Mouse (Mus musculus): Measurements from ENCODE around the gene Btn2a2. TPM values are rescaled to one million over a fixed set of nuclear protein-coding genes. Genes with fewer than 3 reads are reported as not detected.
A peak's percentile ranks its signal among the peaks of the same experiment; 100 is the strongest.

The Btn2a2 gene
- polyA plus RNA-seq, 1 experiment from 2014 or later: 0.30 TPM

DNA sequence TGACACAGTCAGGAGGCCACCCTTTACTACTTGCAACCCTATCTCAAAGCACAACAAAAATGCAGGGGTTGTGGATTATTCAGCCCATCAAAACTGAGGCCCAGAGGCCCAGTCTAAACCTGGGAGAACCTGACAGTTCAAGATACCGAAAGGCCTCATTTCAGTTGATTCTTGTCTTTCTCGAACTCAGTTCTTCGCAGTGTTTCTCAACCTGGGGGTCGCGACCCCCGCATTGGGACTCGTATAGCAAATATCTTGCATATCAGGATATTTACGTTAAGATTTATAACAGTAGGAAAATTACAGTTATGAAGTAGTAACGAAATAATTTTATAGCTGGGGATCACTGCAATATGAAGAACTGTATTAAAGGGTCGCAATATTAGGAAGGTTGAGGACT, 37.2 kb upstream of the Btn2a2 start:
- Histone ChIP-seq H3K4me3 (ENCODE audit: low read depth, low read length) (peak overlapping the region; percentile 30), H3K9ac (replicated peaks; ENCODE audit: low read depth, low read length) (no peak overlapping the region)
- ATAC-seq (ENCODE audit: insufficient number of reproducible peaks, insufficient read depth, low FRiP score, low read depth): no peak

DNA sequence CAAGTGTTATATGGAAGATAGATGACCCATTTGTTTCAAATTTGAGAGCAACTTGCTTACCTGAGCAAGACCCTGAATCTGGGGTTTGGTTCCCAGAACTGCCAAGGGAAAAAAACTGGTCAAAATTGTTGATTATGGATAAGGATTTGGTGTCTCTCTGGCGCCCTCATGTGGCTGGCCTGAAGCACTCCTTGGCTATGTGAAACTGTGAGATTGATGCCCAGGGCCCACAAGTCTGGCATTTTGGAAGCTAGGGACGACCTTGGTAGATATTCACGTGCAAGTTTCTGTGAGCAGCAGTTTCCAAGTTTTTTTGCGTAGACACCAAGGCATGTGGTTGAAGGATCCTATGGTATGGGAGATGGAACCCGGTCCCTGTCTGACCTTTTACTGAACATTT, 36.0 kb upstream of the Btn2a2 start:
- Histone ChIP-seq H3K27me3 (ENCODE audit: control insufficient read depth, insufficient read depth, low read length) (no peaks in the 10 kb centered on the region), H3K9me3 (ENCODE audit: control insufficient read depth, low read depth, low read length) (no peaks in the 10 kb centered on the region), H3K36me3 (ENCODE audit: control insufficient read depth, insufficient read depth, low read length) (no peaks in the 10 kb centered on the region), H3K4me3 (ENCODE audit: low read depth, low read length) (no peak overlapping the region), H3K4me1 (ENCODE audit: control insufficient read depth, insufficient read depth, low read length) (peaks cover 5% of the 10 kb centered on the region; the same call in 1 of the 2 replicates), H3K4me2 (replicated peaks; ENCODE audit: low read depth, low read length) (no peak overlapping the region), H3K27ac (ENCODE audit: low read length) (no peak overlapping the region), H3K9ac (replicated peaks; ENCODE audit: low read depth, low read length) (no peak overlapping the region)
- 11% methylated on average over 5 of the region's 5 CpGs for WGBS
- no peak for ATAC-seq (ENCODE audit: insufficient number of reproducible peaks, insufficient read depth, low FRiP score, low read depth)

More for the DNA sequence above, 37.2 kb upstream of the Btn2a2 start:
- WGBS: 1% methylated on average over 10 of the region's 10 CpGs
- peak overlapping the region; percentile 38 for H3K4me2 ChIP-seq (replicated peaks; ENCODE audit: low read depth, low read length)
- H3K4me1 ChIP-seq (ENCODE audit: control insufficient read depth, insufficient read depth, low read length): peaks cover 5% of the 10 kb centered on the region; the same call in 1 of the 2 replicates
- no peaks in the 10 kb centered on the region for H3K27me3 ChIP-seq (ENCODE audit: control insufficient read depth, insufficient read depth, low read length)
- H3K36me3 ChIP-seq (ENCODE audit: control insufficient read depth, insufficient read depth, low read length): no peaks in the 10 kb centered on the region
- H3K9me3 ChIP-seq (ENCODE audit: control insufficient read depth, low read depth, low read length): no peaks in the 10 kb centered on the region
- no peak overlapping the region for H3K27ac ChIP-seq (ENCODE audit: low read length)

DNA sequence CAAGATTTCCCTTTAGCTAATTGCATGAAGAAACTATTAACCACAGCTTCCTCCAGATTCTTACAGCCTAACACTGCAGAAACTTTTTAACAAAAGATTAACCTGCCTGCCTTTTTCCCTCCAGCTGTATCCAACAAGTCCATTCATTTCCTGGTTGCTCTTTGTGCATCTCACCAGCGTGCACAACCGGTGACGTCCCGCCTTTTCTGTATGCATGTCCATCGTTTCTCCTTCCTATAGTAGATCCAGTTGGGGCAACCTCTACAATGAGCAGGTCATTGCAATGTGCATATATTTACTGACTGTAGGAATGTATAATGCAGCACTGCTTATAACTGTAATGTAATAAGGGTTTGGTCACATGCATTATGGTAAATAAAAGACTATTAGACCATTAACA, 35.3 kb upstream of the Btn2a2 start:
- H3K4me1 ChIP-seq (ENCODE audit: control insufficient read depth, insufficient read depth, low read length): peaks cover 3% of the 10 kb centered on the region; the same call in 1 of the 2 replicates
- no peaks in the 10 kb centered on the region for H3K36me3 ChIP-seq (ENCODE audit: control insufficient read depth, insufficient read depth, low read length)
- H3K9ac ChIP-seq (replicated peaks; ENCODE audit: low read depth, low read length): no peak overlapping the region
- no peaks in the 10 kb centered on the region for H3K9me3 ChIP-seq (ENCODE audit: control insufficient read depth, low read depth, low read length)
- 58% methylated on average over 5 of the region's 5 CpGs for WGBS
- no peak for ATAC-seq (ENCODE audit: insufficient number of reproducible peaks, insufficient read depth, low FRiP score, low read depth)
- no peak overlapping the region for H3K27ac ChIP-seq (ENCODE audit: low read length)
- H3K4me2 ChIP-seq (replicated peaks; ENCODE audit: low read depth, low read length): no peak overlapping the region
- H3K27me3 ChIP-seq (ENCODE audit: control insufficient read depth, insufficient read depth, low read length): no peaks in the 10 kb centered on the region
- no peak overlapping the region for H3K4me3 ChIP-seq (ENCODE audit: low read depth, low read length)

DNA sequence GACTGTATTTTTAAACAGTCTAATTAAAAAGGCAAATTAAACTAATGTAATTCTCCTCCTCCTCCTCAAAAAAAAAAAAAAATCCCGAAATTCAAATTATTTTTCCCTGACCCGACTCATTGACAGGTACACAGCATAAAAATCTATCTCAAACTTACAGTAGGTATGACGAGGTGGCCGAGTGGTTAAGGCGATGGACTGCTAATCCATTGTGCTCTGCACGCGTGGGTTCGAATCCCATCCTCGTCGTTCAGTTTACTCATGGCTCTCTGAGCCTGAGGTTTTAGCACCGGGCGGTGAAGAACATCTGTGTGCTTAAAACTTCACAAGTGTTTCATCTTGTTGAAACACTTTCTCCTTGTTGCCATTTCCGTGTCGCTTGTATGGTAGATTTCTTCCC, 33.0 kb upstream of the Btn2a2 start:
- no peak overlapping the region for H3K27ac ChIP-seq (ENCODE audit: low read length)
- H3K9me3 ChIP-seq (ENCODE audit: control insufficient read depth, low read depth, low read length): no peaks in the 10 kb centered on the region
- no peaks in the 10 kb centered on the region for H3K36me3 ChIP-seq (ENCODE audit: control insufficient read depth, insufficient read depth, low read length)
- H3K27me3 ChIP-seq (ENCODE audit: control insufficient read depth, insufficient read depth, low read length): no peaks in the 10 kb centered on the region
- H3K4me2 ChIP-seq (replicated peaks; ENCODE audit: low read depth, low read length): 0 out of 2 replicates have a peak overlapping the region, but pooled peaks have one; percentile 23
- under 1% methylated on average over 14 of the region's 14 CpGs for WGBS
- no peak for ATAC-seq (ENCODE audit: insufficient number of reproducible peaks, insufficient read depth, low FRiP score, low read depth)
- H3K4me3 ChIP-seq (ENCODE audit: low read depth, low read length): no peak overlapping the region
- H3K9ac ChIP-seq (replicated peaks; ENCODE audit: low read depth, low read length): no peak overlapping the region
- no peaks in the 10 kb centered on the region for H3K4me1 ChIP-seq (ENCODE audit: control insufficient read depth, insufficient read depth, low read length)

DNA sequence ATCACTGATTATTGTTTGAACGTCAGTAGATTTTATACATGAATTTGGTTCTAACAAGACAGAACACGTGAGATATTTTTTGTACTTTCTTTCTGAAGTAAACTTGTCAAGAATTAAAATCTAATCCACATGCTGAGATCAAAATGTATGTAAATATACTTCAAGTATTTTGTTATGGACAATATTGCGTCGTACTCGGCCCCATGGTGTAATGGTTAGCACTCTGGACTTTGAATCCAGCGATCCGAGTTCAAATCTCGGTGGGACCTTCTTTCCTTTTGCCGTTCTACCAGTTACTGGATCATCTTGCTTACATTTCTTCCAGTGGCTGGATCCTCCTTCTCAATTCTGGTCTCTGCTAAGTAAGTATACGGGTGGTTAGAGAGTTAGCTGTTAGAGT, 30.8 kb upstream of the Btn2a2 start:
- Histone ChIP-seq H3K9ac (replicated peaks; ENCODE audit: low read depth, low read length) (no peak overlapping the region), H3K27ac (ENCODE audit: low read length) (no peak overlapping the region)

DNA sequence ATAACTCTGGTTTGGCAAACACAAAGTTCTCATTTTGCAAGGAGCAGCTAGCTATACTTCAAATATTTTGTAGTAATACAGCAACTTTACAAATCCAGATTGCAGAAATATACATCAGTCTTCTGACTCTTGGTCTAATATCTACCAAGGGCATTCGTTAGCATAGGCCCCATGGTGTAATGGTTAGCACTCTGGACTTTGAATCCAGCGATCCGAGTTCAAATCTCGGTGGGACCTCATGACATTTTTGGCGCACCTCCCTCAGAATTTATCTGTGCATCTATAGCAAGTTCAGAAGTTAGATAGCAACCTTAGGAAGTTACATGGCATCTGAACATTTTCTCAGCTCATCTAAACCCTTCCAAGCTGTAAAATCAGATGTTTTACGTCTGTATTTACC, 30.2 kb upstream of the Btn2a2 start:
- no peaks in the 10 kb centered on the region for H3K9me3 ChIP-seq (ENCODE audit: control insufficient read depth, low read depth, low read length)
- no peaks in the 10 kb centered on the region for H3K36me3 ChIP-seq (ENCODE audit: control insufficient read depth, insufficient read depth, low read length)
- H3K4me2 ChIP-seq (replicated peaks; ENCODE audit: low read depth, low read length): peak overlapping the region; percentile 72
- ATAC-seq (ENCODE audit: insufficient number of reproducible peaks, insufficient read depth, low FRiP score, low read depth): peak; percentile 51; the same call in 1 of the 2 replicates
- H3K27me3 ChIP-seq (ENCODE audit: control insufficient read depth, insufficient read depth, low read length): no peaks in the 10 kb centered on the region
- H3K4me3 ChIP-seq (ENCODE audit: low read depth, low read length): peak overlapping the region; percentile 55
- no peaks in the 10 kb centered on the region; the same call in 1 of the 2 replicates for H3K4me1 ChIP-seq (ENCODE audit: control insufficient read depth, insufficient read depth, low read length)
- WGBS: 0% methylated on average over 6 of the region's 6 CpGs
- no peak overlapping the region for H3K27ac ChIP-seq (ENCODE audit: low read length)
- H3K9ac ChIP-seq (replicated peaks; ENCODE audit: low read depth, low read length): no peak overlapping the region

More for the DNA sequence above, 30.8 kb upstream of the Btn2a2 start:
- H3K36me3 ChIP-seq (ENCODE audit: control insufficient read depth, insufficient read depth, low read length): no peaks in the 10 kb centered on the region
- peak overlapping the region; percentile 72 for H3K4me2 ChIP-seq (replicated peaks; ENCODE audit: low read depth, low read length)
- no peaks in the 10 kb centered on the region for H3K27me3 ChIP-seq (ENCODE audit: control insufficient read depth, insufficient read depth, low read length)
- under 1% methylated on average over 10 of the region's 10 CpGs for WGBS
- ATAC-seq (ENCODE audit: insufficient number of reproducible peaks, insufficient read depth, low FRiP score, low read depth): peak; percentile 54; the same call in 1 of the 2 replicates
- H3K9me3 ChIP-seq (ENCODE audit: control insufficient read depth, low read depth, low read length): no peaks in the 10 kb centered on the region
- H3K4me3 ChIP-seq (ENCODE audit: low read depth, low read length): peak overlapping the region; percentile 55
- no peaks in the 10 kb centered on the region; the same call in 1 of the 2 replicates for H3K4me1 ChIP-seq (ENCODE audit: control insufficient read depth, insufficient read depth, low read length)

DNA sequence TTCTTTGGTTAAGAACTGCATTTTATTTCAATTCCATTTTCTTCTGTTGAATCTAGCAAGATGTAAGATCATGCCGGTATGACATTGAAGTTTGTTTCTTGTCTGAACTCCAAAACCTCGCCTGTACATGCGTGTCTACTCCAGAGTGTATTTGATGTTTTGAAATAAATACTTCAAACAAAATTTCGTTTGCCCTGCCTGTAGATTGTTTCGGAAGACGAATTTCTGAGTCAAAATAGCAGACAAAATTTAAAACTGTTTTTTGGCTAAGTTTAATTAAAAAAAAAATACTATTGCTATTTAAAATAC, 29.6 kb upstream of the Btn2a2 start:
- Histone ChIP-seq H3K4me2 (replicated peaks; ENCODE audit: low read depth, low read length) (peak overlapping the region; percentile 72), H3K27me3 (ENCODE audit: control insufficient read depth, insufficient read depth, low read length) (no peaks in the 10 kb centered on the region), H3K36me3 (ENCODE audit: control insufficient read depth, insufficient read depth, low read length) (no peaks in the 10 kb centered on the region), H3K27ac (ENCODE audit: low read length) (no peak overlapping the region), H3K9ac (replicated peaks; ENCODE audit: low read depth, low read length) (peak overlapping the region; percentile 33; the same call in 1 of the 2 replicates), H3K4me3 (ENCODE audit: low read depth, low read length) (peak overlapping the region; percentile 55), H3K9me3 (ENCODE audit: control insufficient read depth, low read depth, low read length) (no peaks in the 10 kb centered on the region), H3K4me1 (ENCODE audit: control insufficient read depth, insufficient read depth, low read length) (no peaks in the 10 kb centered on the region; the same call in 1 of the 2 replicates)
- ATAC-seq (ENCODE audit: insufficient number of reproducible peaks, insufficient read depth, low FRiP score, low read depth): no peak
- under 1% methylated on average over 6 of the region's 6 CpGs for WGBS

DNA sequence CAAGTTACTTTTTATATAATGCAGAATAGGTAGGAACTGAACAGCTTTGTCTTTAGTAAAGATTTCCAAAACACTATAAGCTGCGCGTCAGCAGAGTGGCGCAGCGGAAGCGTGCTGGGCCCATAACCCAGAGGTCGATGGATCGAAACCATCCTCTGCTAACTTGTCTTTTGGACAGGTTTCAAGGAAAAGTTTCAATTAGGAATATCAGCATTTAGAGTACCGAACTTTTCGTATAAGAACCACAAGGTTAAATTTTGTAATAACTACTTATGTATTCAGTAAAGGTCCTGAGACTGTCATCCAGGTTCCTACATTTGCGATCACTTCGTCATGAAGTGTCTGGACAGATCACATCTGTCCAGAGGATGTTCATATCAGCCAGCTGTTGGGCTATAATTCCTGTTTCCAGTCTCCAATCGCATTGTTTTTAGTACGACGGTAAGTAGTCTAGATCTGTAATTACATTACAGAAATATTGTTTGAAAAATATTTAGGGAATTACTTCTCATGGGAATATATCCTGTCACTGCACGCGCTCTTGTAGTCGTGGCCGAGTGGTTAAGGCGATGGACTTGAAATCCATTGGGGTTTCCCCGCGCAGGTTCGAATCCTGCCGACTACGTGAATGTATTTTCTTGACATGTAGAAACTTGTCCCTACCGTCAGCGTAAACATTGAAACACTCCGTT, 29.1 kb upstream of the Btn2a2 start:
- H3K27me3 ChIP-seq (ENCODE audit: control insufficient read depth, insufficient read depth, low read length): no peaks in the 10 kb centered on the region
- ATAC-seq (ENCODE audit: insufficient number of reproducible peaks, insufficient read depth, low FRiP score, low read depth): peak; percentile 81
- H3K9ac ChIP-seq (replicated peaks; ENCODE audit: low read depth, low read length): peak overlapping the region; percentile 33; the same call in 1 of the 2 replicates
- H3K4me1 ChIP-seq (ENCODE audit: control insufficient read depth, insufficient read depth, low read length): no peaks in the 10 kb centered on the region; the same call in 1 of the 2 replicates
- H3K4me3 ChIP-seq (ENCODE audit: low read depth, low read length): peak overlapping the region; percentile 55
- WGBS: under 1% methylated on average over 27 of the region's 27 CpGs
- no peaks in the 10 kb centered on the region for H3K9me3 ChIP-seq (ENCODE audit: control insufficient read depth, low read depth, low read length)
- no peaks in the 10 kb centered on the region for H3K36me3 ChIP-seq (ENCODE audit: control insufficient read depth, insufficient read depth, low read length)
- H3K27ac ChIP-seq (ENCODE audit: low read length): no peak overlapping the region; the same call in 1 of the 2 replicates
- H3K4me2 ChIP-seq (replicated peaks; ENCODE audit: low read depth, low read length): peak overlapping the region; percentile 72
